Mouse (Mus musculus) thymus, postnatal 36 days (tissue): ENCODE measurements around the gene Fbxl5.

Experiments
- DNase-seq, 2 experiments: peaks; one replicate each; pipeline ENCODE4 v3.0.0; 2022; ENCODE audit warnings: mixed read lengths in 2 of 2

Gene Fbxl5

GRCm38 (mm10) chr5:43827366-43827765 lies 5.9 kb upstream of the Fbxl5 start:
- no peak for DNase-seq

GRCm38 (mm10) chr5:43826883-43827282 lies 5.4 kb upstream of the Fbxl5 start:
- no peak for DNase-seq

GRCm38 (mm10) chr5:43824580-43824979 lies 3.1 kb upstream of the Fbxl5 start:
- peak; percentile 67 to 82 for DNase-seq

- no peak for DNase-seq
Measured at GRCm38 (mm10) chr5:43822824-43823223, 1.4 kb upstream of the Fbxl5 start.

GRCm38 (mm10) chr5:43822199-43822598 lies 761 bp upstream of the Fbxl5 start:
- no peak for DNase-seq

- DNase-seq = no peak
Measured at GRCm38 (mm10) chr5:43820785-43821184, 653 bp downstream of the Fbxl5 start.

GRCm38 (mm10) chr5:43818695-43819094 lies 2.7 kb downstream of the Fbxl5 start, which contains the start of gene Bst1:
TSS of gene Bst1 (plus strand) at chr5:43818885.
- DNase-seq = no peak

GRCm38 (mm10) chr5:43815769-43816168 lies 5.7 kb downstream of the Fbxl5 start:
- DNase-seq = no peak

- no peak for DNase-seq
Measured at GRCm38 (mm10) chr5:43814536-43814935, 6.9 kb downstream of the Fbxl5 start.

GRCm38 (mm10) chr5:43810427-43811062 lies 10.9 kb downstream of the Fbxl5 start:
- DNase-seq = no peak

GRCm38 (mm10) chr5:43807744-43808696 lies 13.4 kb downstream of the Fbxl5 start:
- DNase-seq = peak; percentile 80 to 89

GRCm38 (mm10) chr5:43806914-43807313 lies 14.5 kb downstream of the Fbxl5 start:
- no peak for DNase-seq

- DNase-seq = no peak
Measured at GRCm38 (mm10) chr5:43806340-43806739, 15.1 kb downstream of the Fbxl5 start.

GRCm38 (mm10) chr5:43805401-43805800 lies 16.0 kb downstream of the Fbxl5 start:
- no peak for DNase-seq

GRCm38 (mm10) chr5:43801798-43802197 lies 19.6 kb downstream of the Fbxl5 start:
- DNase-seq = no peak

- no peak for DNase-seq
Measured at GRCm38 (mm10) chr5:43801253-43801652, 20.2 kb downstream of the Fbxl5 start.

GRCm38 (mm10) chr5:43800700-43801099 lies 20.7 kb downstream of the Fbxl5 start:
- no peak for DNase-seq

GRCm38 (mm10) chr5:43799530-43799929 lies 21.9 kb downstream of the Fbxl5 start:
- no peak for DNase-seq

- no peak for DNase-seq
Measured at GRCm38 (mm10) chr5:43792354-43792753, 29.1 kb downstream of the Fbxl5 start.

GRCm38 (mm10) chr5:43787976-43788752 lies 33.3 kb downstream of the Fbxl5 start:
- no peak for DNase-seq

- no peak for DNase-seq
Measured at GRCm38 (mm10) chr5:43786607-43787006, 34.8 kb downstream of the Fbxl5 start.

GRCm38 (mm10) chr5:43783996-43784395 lies 37.4 kb downstream of the Fbxl5 start:
- DNase-seq = no peak
